Mouse (Mus musculus) left cerebral cortex, postnatal 14 days (tissue): ENCODE results near the gene Hectd4. TPM values are rescaled to one million over a fixed set of nuclear protein-coding genes. Genes with fewer than 3 reads are reported as not detected.

Experiments used
- DNase-seq, 2 experiments: peaks; one replicate each; pipeline ENCODE4 v3.0.0; 2021 to 2022; ENCODE audit warnings: low spot score in 2 of 2, mixed read lengths in 1 of 2
- intact Hi-C: fragments of 180-260 bp; cut with DNase I; formaldehyde crosslinking; loops from one replicate; pipeline ENCODE4 v1.15.1; 2025
- total RNA-seq, 2 experiments: library from RNA; stranded (reverse); gene quantifications; 2 replicates each; pipeline ENCODE4 v1.2.3; 2021

The Hectd4 gene
- total RNA-seq, 2 experiments from 2014 or later: 223 to 227 TPM

DNA sequence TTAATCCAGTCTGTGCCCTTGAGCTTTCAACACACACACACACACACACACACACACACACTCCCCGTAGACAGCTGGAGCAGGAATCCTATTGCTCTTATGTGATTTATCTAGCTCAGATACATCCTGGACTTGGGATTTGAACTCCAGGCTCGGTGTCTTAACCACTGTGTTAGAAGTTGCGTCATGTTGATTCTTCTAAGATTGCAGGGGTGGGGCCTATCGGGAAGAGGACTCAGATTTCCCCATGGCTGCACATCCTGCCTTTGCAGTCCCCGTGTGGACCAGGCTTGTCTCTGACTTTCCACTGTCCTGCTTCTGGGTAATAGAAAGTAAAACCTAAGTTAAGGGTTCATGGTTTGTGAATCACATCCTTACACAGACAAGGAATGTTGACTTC is 180.0 kb downstream of the Hectd4 start:
- intact Hi-C loops: no loop called here
- DNase-seq: no peak

GRCm38 (mm10) chr5:121400849-121401248 is 180.8 kb downstream of the Hectd4 start:
- intact Hi-C loops: no loop called here
- no peak for DNase-seq

DNA sequence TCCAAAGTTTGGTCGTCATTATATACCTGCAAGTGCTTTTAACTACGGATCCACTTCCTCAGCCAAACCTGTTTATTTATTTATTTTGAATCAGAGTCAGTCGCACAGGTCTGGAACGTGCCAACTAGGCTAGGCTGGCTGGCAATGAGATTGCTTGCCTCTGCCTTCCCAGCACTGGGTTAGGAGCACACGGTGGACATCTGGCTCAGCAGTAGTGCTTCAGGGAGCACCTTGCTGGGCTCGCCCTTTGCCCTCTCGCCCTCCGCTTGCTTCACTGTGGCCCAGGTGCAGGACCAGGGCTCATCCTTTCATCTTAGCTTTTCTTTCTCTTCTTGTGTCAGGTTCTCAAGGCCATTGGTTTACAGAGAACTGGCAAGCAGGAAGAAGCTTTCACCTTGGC is 187.8 kb downstream of the Hectd4 start:
- intact Hi-C loops: no loop called here
- DNase-seq: no peak

DNA sequence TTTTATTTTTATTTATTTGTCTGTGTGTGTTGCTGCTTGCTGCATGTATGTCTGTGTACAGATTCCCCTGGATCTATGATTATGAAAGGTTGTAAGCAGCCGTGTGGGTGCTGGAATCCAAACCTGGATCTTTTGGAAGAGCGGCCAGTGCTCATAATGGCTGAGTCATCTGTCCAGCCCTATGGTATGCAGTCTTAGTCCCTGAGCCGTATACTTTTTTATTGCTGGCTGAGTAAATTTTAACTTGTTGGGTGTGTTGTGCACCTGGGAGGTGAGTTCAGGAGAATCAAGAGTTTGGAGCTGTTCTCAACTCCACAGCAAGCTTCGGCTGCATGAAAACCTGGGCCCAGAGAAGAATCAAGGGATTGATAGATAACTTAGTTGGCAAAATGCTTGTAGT is 191.0 kb downstream of the Hectd4 start:
- intact Hi-C loops: no loop called here
- no peak for DNase-seq

Other genes with a start within 250 kb of the Hectd4 start
- 100 to 1,000 TPM; 252 to 253 TPM for gene Rph3a, start 210.1 kb upstream of the Hectd4 start, total RNA-seq
- gene Ptpn11, start 28.8 kb upstream of the Hectd4 start, total RNA-seq: 10 to 100 TPM; 79.6 to 84.9 TPM
- 100 to 1,000 TPM; 391 to 441 TPM for gene Rpl6, start 15.7 kb upstream of the Hectd4 start, total RNA-seq
- 10 to 100 TPM; 90.1 to 95.7 TPM for gene Trafd1, start 165.4 kb downstream of the Hectd4 start, total RNA-seq
- gene Naa25, start 177.7 kb downstream of the Hectd4 start, total RNA-seq: 10 to 100 TPM; 45.8 to 48.0 TPM
- 1 to 10 TPM; 5.7 to 6.8 TPM for gene Tmem116, start 231.7 kb downstream of the Hectd4 start, total RNA-seq
- gene Erp29, start 232.3 kb downstream of the Hectd4 start, total RNA-seq: 100 to 1,000 TPM; 152 to 170 TPM